Mouse (Mus musculus) adrenal gland, adult 2 months (tissue): ENCODE results near the gene Agtpbp1. TPM values are rescaled to one million over a fixed set of nuclear protein-coding genes. Genes with fewer than 3 reads are reported as not detected.
A peak's percentile ranks its signal among the peaks of the same experiment; 100 is the strongest.

Experiments used
- DNase-seq: peaks from one replicate; pipeline ENCODE4 v3.0.0; 2021
- polyA plus RNA-seq: library from polyadenylated mRNA; depleted of rRNA; stranded (reverse); fragments of >200 nt; gene quantifications from 2 replicates; pipeline ENCODE4 v1.2.3, GENCODE M21; 2012
- total RNA-seq, 2 experiments: library from RNA; stranded (reverse); gene quantifications; 2 replicates each; pipeline ENCODE4 v1.2.3; 2021

The Agtpbp1 gene
- total and polyA plus RNA-seq, 3 experiments: 4.3 to 45.7 (median 38.9) TPM

GRCm38 (mm10) chr13:59533331-59533730, 51.7 kb downstream of the Agtpbp1 start:
- DNase-seq: no peak

- DNase-seq: no peak
These were observed 53.8 kb downstream of the Agtpbp1 start for GRCm38 (mm10) chr13:59531203-59531602.

GRCm38 (mm10) chr13:59530491-59530890, 54.5 kb downstream of the Agtpbp1 start:
- no peak for DNase-seq

DNA sequence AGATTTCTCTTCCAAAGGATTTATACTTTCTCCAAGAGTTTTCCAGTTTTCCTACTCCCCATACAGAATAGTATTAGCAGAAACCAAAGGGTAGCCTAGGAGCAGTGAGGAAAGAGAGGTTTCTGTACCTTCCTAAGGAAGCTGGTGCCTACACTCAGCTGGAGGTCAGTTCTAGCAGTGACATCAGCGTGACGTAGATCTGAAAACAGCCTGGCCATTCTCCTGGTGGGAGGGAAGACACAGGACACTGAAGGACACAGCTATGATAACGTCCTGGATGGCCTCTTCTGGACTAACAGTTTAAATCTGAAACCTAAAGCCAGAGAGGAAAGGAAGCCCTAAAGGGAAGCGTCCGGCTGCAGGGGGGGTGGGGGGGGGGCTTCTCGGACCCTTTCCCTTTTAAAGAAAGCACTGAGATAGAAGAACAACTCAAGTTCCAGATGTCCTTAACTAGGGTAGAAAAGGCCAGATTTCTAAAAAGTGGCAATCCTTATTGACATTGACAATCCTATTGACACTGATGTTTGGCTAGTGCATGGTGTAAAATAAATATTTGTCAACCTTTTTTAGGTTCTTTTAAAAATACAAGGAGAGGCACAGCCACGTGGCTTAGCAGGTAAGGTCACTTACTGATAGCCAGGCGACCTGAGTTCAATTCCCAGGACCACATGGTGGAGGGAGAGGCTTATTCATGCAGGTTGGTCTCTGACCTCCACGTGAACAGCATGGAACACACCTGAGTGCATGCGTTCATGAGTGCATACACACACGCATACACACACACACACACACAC, 63.6 kb downstream of the Agtpbp1 start:
- peak; percentile 30 for DNase-seq

GRCm38 (mm10) chr13:59520834-59521233, 64.2 kb downstream of the Agtpbp1 start:
- DNase-seq: no peak

DNA sequence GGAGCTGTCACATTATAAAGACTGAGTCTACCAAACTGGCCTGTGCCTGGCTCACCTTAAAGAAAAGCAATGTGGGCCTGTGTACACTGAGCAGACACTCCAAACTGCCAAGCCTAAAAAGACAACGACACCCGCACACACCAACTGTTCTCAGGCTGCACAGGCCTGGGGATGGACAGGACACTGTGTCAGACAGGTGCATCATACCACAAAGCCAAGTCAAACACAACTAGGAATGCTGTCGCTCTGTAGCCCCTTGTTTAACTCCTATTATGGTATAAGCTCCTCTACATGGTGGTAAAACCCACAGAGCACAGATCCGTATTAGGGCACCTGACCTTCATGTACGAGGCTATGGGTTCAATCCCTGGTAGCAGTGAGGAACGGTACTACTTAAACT, 65.5 kb downstream of the Agtpbp1 start:
- no peak for DNase-seq

GRCm38 (mm10) chr13:59518016-59518415, 67.0 kb downstream of the Agtpbp1 start:
- DNase-seq: no peak

DNA sequence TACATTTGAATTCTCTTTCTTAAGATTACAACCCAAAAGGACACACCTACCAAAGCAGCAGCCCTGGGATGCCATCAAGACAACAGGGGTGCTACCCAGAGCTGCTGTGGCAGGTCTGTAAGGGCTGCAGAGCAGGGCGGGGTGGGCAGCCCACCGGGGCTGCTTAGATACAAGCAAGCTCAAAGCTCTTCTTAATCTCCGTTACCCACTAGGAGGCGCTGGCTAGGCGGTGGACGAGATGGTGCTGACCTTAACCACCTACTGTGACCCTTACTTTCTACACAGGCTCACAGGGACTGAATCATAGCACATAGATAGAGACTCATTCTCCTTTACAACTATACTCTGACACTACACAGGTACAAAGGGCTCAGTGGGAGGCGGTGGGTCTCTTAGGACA, 70.0 kb downstream of the Agtpbp1 start:
- peak; percentile 51 for DNase-seq

GRCm38 (mm10) chr13:59509644-59510366, 75.2 kb downstream of the Agtpbp1 start:
- no peak for DNase-seq

GRCm38 (mm10) chr13:59508584-59508983, 76.4 kb downstream of the Agtpbp1 start:
- no peak for DNase-seq

DNA sequence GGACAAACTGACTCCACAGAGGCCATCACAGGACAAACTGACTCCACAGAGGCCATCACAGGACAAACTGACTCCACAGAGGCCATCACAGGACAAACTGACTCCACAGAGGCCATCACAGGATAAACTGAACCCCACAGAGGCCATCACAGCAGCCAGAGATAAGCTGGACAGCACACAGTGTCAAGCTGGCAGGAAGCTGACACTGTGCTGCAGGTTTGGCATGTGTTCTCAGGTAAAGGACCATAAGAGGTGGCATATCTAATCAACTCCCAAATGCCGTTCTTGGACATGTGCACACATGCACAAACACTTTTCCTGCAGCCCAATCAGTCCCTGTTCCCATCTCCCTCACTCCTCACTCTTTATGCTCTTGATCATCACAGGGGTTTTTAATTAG, 78.6 kb downstream of the Agtpbp1 start:
- no peak for DNase-seq

- DNase-seq: no peak
These were observed 79.2 kb downstream of the Agtpbp1 start for GRCm38 (mm10) chr13:59505867-59506266.

- no peak for DNase-seq
These were observed 81.4 kb downstream of the Agtpbp1 start for GRCm38 (mm10) chr13:59503581-59503980.

GRCm38 (mm10) chr13:59499831-59500230, 85.2 kb downstream of the Agtpbp1 start:
- DNase-seq: no peak

DNA sequence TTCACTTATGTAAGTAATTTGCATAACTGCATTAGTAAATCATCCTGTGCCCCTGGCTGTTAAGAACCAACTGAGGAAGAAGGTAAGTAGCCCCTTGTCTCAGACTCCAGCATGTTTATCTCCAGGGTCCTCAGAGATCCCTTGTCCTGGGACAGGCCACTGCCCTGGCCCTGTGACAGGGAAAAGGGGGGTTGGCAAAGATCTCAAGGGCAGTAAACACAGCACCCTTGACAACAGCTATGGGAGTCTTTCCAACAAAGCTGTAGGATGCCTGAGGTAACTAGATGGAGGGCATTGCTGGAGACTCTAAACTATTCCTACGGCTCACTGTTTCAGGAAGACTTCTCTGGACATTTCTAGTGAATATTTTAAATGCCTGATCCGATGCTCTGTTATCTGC, 85.7 kb downstream of the Agtpbp1 start:
- DNase-seq: peak; percentile 54

GRCm38 (mm10) chr13:59498191-59498590, 86.8 kb downstream of the Agtpbp1 start:
- DNase-seq: no peak

DNA sequence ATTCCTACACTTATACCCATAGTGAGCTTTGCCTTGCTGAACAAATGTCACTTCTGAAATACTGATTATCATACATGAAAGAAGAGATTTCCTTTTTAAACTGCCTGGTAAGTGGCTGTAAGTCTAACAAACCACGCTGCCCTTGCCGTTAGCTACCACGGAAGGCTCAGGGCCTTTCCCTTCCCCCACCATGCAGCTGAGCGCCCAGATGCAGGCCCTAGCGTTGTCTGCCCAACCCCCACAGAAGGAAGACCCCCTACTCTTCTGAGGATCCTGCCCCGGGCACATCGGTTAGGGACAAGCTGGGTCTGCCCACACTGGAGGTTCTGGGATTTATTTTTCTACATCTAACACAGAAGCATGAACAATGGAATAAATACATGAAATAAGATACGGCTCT, 89.2 kb downstream of the Agtpbp1 start:
- no peak for DNase-seq

GRCm38 (mm10) chr13:59494619-59495262, 90.3 kb downstream of the Agtpbp1 start:
- DNase-seq: no peak

DNA sequence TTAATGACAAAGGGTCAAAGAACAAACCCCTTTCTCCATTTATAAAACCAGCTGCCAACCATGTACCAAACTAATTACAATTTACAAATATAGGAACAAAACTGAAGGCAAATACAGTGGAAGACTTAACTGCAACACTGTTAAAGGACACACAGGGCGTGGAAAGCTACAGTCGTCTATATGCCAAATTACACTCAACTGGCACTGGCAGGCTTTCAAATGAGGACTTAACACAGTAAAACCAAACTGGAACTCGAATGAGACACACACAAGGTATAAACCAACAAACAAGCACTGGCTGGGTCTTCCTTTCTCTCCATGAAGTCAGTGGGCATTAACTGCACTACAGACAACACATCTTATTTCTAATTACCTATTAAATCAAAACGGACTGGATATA, 94.3 kb downstream of the Agtpbp1 start:
- DNase-seq: no peak

GRCm38 (mm10) chr13:59489143-59489542, 95.9 kb downstream of the Agtpbp1 start:
- no peak for DNase-seq

DNA sequence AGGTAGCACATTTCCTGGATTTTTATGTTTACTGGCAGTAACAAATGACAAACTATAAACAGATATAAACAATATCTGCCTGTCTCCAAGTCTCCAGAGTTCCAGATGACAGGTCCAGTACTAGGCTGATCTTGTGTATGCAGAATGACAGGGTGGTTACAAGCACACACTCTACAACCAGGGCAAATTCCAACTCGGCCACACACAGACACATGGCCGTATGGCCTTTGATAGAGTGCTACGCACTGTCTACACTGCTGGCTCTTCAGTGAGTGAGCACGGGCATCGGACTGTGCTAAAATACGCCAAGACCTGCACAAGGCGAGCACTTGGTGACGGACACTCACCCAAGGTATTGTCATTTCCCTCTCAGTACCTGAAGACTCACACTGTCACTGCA, 97.7 kb downstream of the Agtpbp1 start:
- no peak for DNase-seq

- DNase-seq: no peak
These were observed 98.8 kb downstream of the Agtpbp1 start for GRCm38 (mm10) chr13:59486243-59486642.

DNA sequence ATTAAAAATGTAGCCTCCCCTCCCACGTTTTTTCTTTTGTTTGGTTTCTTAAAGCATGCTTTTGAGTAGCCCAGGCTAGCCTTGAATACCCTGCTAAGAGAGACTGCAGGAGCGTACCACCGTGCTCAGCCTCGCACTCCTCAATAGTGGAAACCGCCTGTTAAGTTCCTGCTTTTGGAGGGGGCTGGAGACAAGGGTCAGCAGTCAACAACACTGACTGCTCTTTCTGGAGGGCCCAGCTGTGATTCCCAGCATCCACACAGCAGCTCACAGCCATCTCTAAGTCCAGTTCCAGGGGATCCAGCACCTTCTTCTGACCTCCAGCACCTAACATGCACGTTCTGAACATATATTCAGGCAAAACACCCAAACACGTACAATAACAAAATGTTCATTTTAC, 99.6 kb downstream of the Agtpbp1 start:
- no peak for DNase-seq
